Mouse (Mus musculus) regulatory T cell (primary cell): ENCODE results near the gene Nbl1.

Experiments used
- in situ Hi-C: fragments of 300-600 bp; cut with MboI, MseI; formaldehyde crosslinking; loops from one replicate; pipeline ENCODE4 v1.15.1; 2025; ENCODE audit warnings: high pct_unique_total_duplicates

Nbl1 gene

GRCm38 (mm10) chr4:139092356-139093195, at the start of gene Nbl1:
Nbl1 (minus strand) TSS chr4:139092993.
- in situ Hi-C loops: loop anchor here (25.0 kb wide), 1 partner anchor 170 kb away; no protein-coding TSS in a partner anchor

GRCm38 (mm10) chr4:139141785-139142184, 49.0 kb upstream of the Nbl1 start:
- in situ Hi-C loops: no loop called here

- in situ Hi-C loops: no loop called here
Observed at GRCm38 (mm10) chr4:139140267-139140666, 47.5 kb upstream of the Nbl1 start.

- in situ Hi-C loops: no loop called here
Observed at GRCm38 (mm10) chr4:139136011-139136410, 43.2 kb upstream of the Nbl1 start.

GRCm38 (mm10) chr4:139133109-139133508, 40.3 kb upstream of the Nbl1 start:
- in situ Hi-C loops: no loop called here

- in situ Hi-C loops: no loop called here
Observed at GRCm38 (mm10) chr4:139131858-139132672, 39.3 kb upstream of the Nbl1 start.

- in situ Hi-C loops: no loop called here
Observed at GRCm38 (mm10) chr4:139130701-139131549, 38.1 kb upstream of the Nbl1 start, which contains the start of gene Minos1. Minos1 (minus strand) TSS chr4:139131113.

- in situ Hi-C loops: no loop called here
Observed at GRCm38 (mm10) chr4:139129806-139130700, 37.3 kb upstream of the Nbl1 start.

- in situ Hi-C loops: no loop called here
Observed at GRCm38 (mm10) chr4:139126475-139126874, 33.7 kb upstream of the Nbl1 start.

- in situ Hi-C loops: no loop called here
Observed at GRCm38 (mm10) chr4:139124940-139125339, 32.1 kb upstream of the Nbl1 start.

GRCm38 (mm10) chr4:139122557-139122956, 29.8 kb upstream of the Nbl1 start:
- in situ Hi-C loops: no loop called here

GRCm38 (mm10) chr4:139120998-139121397, 28.2 kb upstream of the Nbl1 start:
- in situ Hi-C loops: no loop called here

- in situ Hi-C loops: no loop called here
Observed at GRCm38 (mm10) chr4:139120281-139120814, 27.6 kb upstream of the Nbl1 start.

GRCm38 (mm10) chr4:139116356-139117063, 23.7 kb upstream of the Nbl1 start:
- in situ Hi-C loops: no loop called here

GRCm38 (mm10) chr4:139115721-139116120, 22.9 kb upstream of the Nbl1 start:
- in situ Hi-C loops: no loop called here

- in situ Hi-C loops: no loop called here
Observed at GRCm38 (mm10) chr4:139112482-139112881, 19.7 kb upstream of the Nbl1 start.

GRCm38 (mm10) chr4:139111421-139111820, 18.6 kb upstream of the Nbl1 start:
- in situ Hi-C loops: no loop called here

- in situ Hi-C loops: no loop called here
Observed at GRCm38 (mm10) chr4:139110858-139111257, 18.1 kb upstream of the Nbl1 start.

- in situ Hi-C loops: no loop called here
Observed at GRCm38 (mm10) chr4:139105453-139105852, 12.7 kb upstream of the Nbl1 start.

- in situ Hi-C loops: loop anchor here (5.0 kb wide), 1 partner anchor 66 kb away; no protein-coding TSS in a partner anchor
Observed at GRCm38 (mm10) chr4:139101546-139101945, 8.8 kb upstream of the Nbl1 start.
